Mouse (Mus musculus) embryo, embryonic 10 days (tissue): ENCODE measurements around the gene Ssbp3.
A peak's percentile ranks its signal among the peaks of the same experiment; 100 is the strongest.

Source experiments
- DNase-seq: peaks from one replicate; pipeline ENCODE4 v3.0.0-alpha.2; 2015; ENCODE audit warnings: low spot score

Ssbp3 gene

DNA sequence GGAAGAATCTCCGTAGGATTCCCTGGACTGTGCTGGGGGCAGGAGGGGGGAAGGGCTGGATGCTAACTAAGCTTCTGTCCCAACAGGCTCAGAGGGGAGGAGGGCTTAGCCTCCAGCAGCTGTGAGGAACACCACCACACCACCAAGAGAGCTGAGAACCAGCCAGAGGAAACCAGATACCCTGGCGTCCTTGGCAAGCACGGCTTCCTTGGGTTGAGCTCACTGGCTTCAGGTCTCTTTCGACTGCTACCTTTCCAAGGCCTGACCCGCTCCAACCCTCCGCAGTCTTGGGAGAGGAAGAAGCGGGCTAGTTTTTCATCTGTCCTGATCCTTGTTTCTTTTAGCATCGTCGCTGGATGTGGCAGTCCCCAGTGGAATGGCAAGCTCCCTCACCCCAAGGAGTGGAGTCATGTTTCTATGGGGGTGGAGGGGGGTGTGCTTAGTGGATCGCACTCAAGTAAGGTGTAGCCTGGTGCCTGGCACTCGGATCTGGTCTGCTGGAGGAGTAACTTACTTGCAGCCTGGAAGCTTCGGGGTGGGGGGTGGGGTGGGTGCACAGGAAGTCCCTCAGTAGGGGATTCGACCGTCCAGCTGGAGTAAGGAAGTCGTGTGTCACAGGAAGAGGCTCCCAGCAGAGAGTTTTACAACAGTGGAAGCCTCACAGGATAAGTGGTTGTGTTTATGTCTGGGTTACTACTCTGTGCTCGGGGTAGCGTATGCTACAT is 2.6 kb upstream of the Ssbp3 start:
- DNase-seq = peak; percentile 74

DNA sequence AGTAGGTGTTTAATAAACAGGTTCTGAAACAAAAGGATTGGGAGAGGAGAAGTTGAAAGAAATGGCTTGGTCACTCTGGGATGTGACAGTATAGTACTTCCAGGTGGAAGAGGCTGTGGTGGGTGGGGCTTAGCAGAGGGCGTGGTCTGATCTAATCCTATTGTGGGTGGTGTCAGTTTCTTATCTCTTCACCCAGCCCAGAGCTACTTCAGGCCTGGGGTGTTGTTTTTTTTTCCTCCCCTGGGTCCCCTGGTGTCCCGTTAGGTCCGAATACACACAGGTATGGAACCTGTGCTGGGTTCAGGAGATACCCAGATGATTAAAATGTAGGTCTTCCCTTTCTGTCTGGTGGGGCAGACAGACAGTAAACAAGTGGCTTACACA is 2.1 kb upstream of the Ssbp3 start:
- peak; percentile 63 for DNase-seq

DNA sequence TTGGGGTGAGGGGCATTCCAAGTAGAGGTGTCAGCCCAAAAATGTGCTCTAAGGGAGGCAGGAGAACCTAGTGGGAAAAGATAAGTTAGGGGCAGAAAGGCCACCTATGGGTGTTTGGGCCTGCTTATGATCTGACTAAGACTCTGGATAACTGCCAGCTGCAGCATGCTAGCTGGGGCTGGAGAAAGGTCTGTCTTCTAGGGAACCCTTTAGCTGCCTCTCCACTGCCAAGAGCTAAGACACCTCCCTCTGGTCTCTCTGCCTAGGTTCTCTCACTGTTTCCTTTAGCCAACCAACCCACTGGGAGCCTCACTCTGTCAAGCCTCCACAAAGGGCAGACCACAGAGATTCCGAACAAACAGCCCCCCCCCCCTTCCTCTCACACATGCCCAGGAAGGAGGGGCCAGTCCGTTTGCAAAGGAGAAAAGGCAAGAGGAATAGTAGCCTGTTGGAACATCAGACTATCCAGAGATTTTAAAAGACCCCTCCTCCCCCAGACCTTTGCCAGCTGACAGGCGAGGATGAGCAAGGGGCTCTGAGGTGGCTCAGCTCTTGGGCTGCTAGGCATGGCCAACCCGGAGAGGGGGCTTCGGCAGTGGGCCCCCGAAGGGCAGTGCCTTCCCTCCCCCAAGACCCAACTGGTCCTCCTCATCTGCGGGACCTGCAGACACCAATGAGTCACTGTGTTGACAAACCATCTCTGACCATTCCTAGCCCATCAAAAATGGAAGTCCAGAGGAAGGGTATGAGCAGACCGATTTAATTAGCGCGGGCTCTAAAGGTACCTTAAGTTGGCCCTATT is 1.4 kb upstream of the Ssbp3 start:
- DNase-seq = peak; percentile 66

DNA sequence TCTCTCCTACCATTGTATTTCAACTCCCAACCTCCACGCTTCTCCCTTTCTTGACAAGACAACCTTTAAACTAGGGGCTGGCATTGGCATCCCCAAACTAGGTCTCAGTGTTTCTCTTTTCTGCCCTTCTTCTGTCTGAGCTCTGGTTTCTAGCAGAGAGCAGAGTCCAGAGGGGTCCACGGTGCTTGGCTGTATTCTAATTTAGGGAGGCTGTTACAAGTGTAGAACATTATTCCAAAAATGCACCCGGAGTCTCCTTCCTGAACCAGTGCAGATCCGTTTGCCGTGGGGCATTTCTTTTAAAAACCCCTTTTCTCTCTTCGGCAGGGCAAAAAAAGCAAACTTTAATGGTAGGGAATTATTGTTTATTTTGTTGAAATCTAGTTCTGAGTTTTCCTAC is 704 bp upstream of the Ssbp3 start:
- no peak for DNase-seq

DNA sequence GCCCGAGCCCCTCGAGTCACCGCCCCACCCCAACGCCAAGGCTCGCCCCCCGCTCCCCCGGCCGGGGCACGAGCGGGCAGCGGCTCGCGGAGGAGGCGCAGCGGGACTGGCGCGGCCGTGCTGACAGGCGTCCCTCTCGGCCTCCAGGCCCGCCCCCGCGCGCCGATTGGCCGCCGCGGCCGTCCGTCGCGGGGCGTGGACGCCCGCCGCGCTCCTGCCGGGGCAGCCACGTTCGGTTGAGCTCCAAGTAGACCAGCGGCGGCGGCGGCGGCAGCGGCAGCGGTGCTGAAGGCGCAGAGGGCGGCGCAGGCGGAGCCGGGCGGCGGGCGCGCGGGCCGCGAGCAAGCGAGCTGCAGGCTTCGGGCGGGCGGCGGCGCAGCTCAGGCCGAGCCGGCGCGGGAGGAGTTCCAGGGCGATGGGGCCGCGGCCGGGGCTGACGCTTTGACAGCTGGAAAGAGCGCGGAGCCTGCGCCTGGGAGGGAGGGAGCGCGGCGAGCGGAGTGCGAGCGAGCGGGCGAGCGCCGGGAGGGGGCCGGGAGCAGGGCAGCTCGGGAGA is 823 bp downstream of the Ssbp3 start:
- DNase-seq = peak; percentile 93

DNA sequence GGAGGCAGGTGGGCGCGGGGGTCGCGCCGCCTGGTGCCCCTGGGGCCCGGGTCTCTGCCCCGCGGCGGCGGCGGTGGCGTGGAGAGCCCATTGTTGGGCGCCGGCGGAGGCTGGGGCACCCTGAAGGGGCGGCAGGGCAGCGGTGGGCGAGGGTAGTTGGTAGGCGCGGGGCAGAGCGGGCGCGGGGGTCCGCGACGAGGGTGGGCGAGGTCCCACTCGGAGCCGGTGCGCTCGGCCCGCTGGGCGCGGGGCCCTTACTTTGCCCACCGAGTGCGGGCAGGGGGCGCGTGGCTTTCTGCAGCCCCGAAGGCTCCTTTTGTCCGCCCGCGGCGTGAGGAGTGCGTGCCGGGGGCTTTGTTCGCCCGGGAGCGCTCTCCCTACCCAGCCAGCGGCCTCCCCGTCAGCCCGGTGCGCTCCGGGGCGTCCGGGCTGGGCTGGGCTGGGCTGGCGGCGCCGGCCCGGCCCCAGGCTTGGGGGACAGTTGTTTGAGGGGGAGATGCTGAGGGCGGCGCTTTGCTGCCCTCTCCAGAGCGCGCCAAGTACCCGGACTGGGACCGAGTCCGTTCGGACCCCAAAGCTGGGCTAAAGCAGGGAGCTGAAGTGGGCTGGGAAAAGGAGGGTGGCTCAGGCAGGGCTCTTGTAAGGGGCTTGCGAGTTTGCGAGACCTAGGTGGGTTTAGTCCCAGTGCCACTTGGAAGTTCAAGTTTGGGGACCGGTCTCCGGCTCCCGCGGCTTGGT is 1.6 kb downstream of the Ssbp3 start:
- DNase-seq = no peak

DNA sequence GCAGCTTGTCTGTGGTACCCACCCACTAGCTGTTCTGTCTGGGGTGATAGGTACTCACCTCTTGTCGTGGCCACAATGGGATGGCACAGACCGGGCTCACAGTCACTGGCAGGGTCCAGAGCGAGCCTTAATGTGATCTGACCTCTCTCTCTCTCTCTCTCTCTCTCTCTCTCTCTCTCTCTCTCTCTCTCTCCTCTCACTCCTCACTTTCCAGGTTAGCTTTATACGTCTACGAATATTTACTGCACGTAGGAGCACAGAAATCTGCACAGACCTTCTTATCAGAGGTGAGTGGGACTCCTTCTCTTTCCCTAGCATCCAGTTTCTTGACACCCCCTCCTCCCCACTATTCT is 2.2 kb downstream of the Ssbp3 start:
- DNase-seq = no peak

DNA sequence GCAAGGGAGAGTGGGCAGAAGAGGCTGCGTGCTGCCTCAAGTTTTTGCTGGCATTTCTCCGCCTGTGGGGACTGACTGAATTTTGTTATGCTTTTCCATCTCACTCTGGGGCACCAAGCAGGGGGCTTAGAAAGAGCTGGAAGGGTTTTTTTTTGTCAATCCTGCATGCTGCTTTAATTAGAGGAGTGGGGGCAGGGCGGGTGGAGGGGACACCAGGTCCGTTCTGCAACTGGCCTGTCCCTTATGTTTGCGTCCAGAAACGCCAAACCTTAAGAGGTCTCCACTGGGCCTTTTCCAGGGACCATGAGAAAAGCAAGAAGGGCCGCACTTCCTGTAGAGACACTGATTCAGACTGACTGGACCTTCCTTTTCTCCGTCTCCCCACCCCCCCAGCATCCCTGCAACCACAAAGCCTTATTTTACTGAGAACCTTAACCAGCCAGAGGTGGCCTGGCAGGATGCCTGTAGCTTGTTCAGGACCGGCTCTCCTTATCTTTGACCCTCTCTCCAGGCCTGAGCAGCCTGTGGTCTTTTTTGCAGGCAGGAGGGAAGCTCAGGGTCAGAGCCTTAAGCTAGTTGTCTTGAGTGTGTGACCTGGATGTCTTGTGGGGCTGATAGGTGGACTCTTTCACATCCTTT is 3.0 kb downstream of the Ssbp3 start:
- no peak for DNase-seq

DNA sequence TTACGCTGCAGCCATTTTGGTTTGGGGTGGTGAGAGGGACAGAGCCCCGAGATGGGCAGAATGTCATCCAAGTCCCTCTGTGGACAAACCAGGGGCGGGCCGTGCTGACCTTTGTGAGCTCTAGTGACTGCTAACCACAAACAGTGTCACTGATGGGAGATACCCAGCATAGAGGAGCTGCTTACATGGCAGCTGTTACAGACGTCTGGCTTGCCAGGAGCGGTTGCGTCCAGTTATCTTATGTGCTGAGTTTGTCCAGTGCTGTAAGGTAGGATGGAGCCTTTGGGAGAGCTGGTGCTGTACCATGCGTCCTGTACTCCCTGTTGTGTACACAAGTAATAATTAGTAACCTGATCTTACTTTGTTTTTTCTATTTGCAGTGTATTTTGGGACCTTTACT is 4.8 kb downstream of the Ssbp3 start:
- no peak for DNase-seq

DNA sequence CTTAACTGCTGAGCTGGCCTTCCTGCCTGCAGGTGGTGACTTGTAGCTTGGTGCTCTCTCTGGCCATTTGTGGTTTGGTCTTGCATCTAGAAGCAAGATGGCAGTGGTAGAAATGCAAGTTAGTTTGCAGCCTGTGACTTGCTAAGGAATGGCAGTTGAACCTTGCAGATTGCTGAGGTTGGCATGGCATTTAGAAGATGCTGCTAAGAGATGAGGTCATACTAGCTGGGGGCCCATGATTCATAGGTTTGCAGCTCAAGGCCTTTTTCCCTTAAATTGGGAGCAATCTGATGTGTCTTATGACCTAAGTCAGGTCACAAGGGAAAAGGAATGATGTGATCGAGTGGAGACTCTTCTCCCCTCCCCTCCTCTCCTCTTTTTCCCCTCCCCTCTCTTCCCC is 7.8 kb downstream of the Ssbp3 start:
- no peak for DNase-seq

DNA sequence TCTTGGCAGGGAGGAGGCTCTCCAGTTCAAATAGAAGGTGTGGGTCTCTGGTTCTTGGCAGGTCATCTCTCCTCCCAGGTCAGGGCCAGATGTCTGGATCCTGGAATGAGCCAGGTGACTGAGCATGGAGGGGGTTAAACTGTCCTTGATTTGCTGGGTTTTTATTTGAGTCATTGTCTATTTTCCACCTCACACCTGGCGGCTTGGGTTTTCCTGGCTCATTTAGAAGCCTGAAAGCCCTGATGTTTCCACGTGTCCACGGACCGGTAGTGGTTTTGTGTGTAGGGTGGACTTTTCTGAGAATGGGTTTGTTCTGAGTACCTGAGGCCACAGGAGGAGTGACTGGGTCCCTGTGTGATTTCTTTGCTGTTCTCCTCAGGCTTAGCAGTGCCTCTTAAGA is 9.6 kb downstream of the Ssbp3 start:
- DNase-seq = no peak

DNA sequence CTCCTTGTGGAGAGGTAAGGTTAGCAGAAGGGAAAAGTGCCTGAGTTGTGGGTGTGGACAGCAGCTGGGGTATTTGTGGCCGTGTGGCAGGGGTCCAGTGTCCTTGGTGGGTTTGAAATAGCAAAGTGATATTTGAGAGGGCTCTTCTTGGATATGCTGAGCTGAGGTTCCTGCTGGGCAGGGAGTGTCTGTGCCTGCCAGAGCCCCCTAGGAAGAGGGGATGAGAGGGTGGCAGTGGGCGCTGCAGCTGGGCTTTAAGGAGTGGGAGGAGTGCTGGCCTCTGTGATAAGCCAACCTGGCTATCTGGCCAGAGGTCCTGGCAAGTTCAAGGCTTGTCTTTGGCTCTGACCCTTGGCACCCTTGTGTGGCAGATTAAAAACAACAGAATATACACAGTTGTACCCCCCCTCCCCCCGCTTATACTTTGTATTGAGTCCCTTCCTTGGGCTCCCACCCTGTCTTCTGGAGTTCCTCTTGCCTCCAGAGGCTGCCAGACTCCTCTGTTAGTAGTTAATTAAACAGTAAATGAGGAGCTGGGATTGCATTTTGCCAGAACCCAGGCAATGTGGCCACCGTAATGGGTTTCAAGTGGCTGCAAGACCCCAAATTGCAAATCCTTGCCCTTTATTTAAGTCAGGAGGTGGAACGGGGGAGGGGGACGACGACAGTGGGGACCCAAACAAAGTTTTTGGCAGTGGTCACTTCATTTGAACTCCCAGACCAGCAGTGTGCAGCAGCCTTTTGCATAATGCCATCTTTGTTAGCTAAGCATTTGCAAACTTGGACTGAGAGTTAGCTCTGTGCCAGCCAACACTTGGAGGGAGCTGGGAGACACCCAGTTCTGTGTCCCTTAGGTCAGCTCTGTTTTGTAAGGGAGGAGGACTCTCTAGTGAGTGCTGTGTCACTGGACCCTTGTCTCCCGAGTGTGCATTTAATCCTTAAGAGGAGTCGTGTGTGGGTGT is 11.2 kb downstream of the Ssbp3 start:
- no peak for DNase-seq

DNA sequence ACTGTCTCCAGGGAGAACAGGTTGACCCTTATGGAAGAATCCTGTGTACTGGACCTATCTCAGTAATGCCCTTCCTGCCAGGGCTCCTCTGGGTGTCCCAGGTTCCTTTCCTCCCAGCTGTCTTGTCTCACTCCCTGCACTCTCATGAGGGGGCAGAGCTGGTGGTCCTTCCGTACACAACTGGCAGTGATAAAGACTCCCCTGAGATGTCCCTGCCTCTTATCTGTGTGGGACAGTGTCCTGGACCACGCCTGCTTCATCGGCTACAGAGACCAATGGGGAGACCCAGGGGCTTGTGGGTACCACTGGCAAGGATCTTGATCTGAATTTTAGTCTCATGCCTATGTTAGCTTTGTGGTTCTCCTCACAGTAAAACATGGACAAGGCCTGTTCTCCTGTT is 12.4 kb downstream of the Ssbp3 start:
- no peak for DNase-seq

DNA sequence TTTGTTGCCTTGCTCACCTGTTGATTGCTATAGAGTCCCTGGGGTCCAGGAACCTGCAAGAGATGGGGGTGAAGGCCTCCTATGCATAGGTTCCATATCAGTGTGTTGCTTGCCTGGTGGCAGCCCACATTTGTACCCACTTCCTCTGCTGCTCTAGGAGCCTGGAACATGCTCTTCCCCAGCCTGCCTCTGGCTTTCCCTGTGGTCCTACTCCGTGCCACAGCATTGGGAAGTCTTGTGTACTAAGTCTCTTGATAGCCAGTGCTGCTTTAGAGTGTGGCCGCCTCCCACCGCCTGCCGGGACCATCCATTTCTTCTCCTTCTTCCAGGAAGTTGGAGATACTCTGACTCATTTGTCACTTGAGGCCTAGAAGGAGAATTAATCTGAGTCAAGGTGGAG is 13.7 kb downstream of the Ssbp3 start:
- DNase-seq = no peak

DNA sequence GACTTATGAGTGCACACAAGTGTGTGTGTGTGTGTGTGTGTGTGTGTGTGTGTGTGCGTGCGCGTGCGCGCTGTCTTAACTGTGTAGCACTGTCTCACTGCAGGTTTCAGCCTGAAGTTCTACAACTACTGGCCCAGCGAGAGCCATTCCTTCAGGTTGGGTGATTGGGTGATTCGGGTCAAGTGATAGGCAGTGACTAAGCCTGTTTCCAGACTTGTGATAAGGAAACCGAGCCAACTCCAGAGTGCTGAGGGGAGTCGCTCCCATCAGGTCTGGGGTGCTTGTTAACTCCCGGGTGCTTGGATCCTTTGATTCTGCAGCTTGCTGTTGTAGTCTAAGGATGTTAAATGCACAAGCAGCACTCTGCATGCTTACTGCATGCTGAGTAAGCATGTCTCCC is 14.4 kb downstream of the Ssbp3 start:
- DNase-seq = no peak

DNA sequence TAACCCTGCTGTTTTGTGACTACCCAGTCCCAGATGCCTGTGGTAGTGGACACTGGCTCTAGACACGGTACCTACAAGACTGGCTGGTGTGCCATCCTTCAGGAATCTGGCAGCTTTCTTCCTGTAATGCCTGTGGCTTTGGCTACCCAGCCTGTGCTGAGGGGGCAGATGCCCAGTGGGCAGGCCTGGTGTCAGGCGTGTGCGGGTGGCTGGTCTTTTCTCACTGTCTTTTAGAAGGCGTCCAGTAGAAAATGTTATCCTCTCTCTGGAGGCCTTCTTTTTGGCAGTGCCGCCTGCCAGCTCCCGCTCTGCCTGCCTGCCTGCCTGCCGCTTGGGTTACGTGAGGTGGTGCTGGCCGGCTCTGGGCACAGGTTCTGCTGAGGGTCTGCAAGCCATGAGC is 15.9 kb downstream of the Ssbp3 start:
- no peak for DNase-seq

DNA sequence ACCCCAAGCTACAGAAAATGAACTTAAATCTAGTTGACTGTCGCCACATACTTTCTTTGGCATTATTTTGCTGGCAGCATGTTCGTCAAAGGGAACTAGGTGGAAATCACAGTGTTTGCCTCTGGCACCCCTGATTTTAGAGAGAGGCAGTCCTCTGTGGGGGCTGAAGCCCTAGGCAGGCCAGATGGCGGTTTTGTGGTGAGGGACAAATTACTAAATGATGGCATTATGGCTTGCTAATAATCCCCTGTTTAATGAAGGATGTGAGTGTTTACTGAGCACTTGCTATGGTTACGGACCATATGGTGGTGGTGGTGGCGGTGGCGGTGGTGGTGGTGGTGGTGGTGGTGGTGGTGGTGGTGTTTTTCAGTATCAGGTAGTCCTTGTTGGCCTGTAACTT is 16.5 kb downstream of the Ssbp3 start:
- DNase-seq = no peak

DNA sequence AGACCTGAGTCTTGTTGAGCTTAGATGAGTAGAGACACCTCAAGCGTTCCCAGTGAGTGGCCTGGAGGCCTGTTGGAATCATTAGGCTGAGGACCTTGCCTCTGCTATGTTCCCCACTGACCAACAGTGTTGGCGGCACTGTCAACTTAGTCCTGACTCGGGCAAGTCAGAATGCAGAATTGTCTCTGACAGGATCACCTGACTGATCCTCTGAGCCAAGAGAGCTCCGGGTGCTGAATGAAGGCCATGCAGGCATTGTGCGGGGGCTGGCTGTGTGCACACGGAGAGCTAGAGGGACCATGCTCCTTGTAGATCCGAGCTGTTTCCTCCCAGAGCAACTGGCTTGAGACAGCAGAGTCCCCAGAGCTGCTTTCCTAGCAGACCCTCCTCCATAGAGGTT is 18.5 kb downstream of the Ssbp3 start:
- no peak for DNase-seq

DNA sequence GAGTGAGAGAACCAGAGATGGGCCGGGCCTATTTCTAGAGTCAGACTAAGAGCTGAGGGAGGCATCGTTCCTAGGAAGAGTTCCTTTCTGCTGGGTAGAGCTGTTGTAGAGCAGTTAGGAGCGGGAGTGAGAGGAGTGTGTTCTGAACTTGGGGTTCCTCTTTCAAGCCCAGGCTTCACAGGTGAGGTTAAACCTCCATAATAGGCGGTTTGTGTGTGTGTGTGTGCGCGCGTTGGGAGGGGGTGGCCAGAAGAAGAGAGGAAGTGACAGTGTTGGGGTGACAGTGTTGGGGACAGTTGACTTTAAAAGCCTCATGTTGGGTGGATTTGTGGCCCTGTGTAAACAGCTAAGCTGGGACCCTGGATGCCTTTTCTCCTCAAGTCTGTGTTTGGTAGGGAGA is 22.1 kb downstream of the Ssbp3 start:
- DNase-seq = no peak

DNA sequence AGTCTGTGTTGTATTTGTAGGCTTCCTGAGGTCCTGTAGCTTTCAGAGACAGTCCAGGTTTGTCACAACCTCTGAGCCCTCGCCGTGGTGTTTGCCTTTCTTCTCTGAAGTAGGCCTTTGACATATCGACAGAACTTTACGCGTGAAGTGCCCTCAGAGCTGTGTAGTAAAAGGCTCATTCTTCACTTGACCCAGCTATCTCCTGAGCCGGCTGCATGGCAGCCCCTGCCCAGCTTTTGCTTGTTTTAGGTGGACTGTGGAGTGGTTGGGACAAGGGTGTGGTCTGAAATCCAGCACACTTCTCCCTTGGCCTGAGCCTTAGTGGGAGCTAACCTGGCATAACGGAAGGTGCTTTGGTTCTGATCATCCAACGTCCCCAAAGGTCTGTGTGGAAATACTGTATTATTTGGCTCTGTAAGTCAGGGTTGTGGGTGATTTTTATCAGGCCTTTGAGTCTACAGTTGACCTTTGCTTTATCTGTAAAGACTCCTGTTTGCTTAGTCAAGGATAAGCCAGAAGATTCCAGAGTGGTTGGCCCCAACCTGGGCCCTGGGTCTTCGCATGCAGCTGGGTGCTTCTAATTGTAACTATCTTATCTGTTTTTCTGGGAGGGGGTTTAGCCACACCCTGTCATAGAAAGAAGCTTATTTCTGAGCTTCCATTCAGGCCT is 23.4 kb downstream of the Ssbp3 start:
- no peak for DNase-seq
